Mouse (Mus musculus): ENCODE measurements around the gene St3gal2. TPM values are rescaled to one million over a fixed set of nuclear protein-coding genes. Genes with fewer than 3 reads are reported as not detected.

Gene St3gal2
- polyA plus RNA-seq, 1 experiment = 57.8 TPM

Other genes starting within 250 kb of the St3gal2 start
- 156 and 161 TPM in 2 replicates for gene Mtss1l, start 198.4 kb upstream of the St3gal2 start, polyA plus RNA-seq (2012; rRNA removed)
- 103 and 108 TPM in 2 replicates for gene Il34, start 114.0 kb upstream of the St3gal2 start, polyA plus RNA-seq (2012; rRNA removed)
- gene Cog4, start 73.3 kb upstream of the St3gal2 start, polyA plus RNA-seq (2012; rRNA removed) = 41.8 and 42.9 TPM in 2 replicates
- 36.8 and 37.4 TPM in 2 replicates for gene Sf3b3, start 73.1 kb upstream of the St3gal2 start, polyA plus RNA-seq (2012; rRNA removed)
- gene Fuk, start 17.4 kb upstream of the St3gal2 start, polyA plus RNA-seq (2012; rRNA removed) = 18.0 and 18.2 TPM in 2 replicates
- gene Ddx19a, start 77.9 kb downstream of the St3gal2 start, polyA plus RNA-seq (2012; rRNA removed) = 23.8 TPM in 2 replicates
- gene Ddx19b, start 111.8 kb downstream of the St3gal2 start, polyA plus RNA-seq (2012; rRNA removed) = 13.0 and 13.4 TPM in 2 replicates
- 70.9 and 71.7 TPM in 2 replicates for gene Aars, start 113.2 kb downstream of the St3gal2 start, polyA plus RNA-seq (2012; rRNA removed)
- not detected in 2 replicates for gene Exosc6, start 136.4 kb downstream of the St3gal2 start, polyA plus RNA-seq (2012; rRNA removed)
- gene Clec18a, start 172.5 kb downstream of the St3gal2 start, polyA plus RNA-seq (2012; rRNA removed) = 6.0 and 7.5 TPM in 2 replicates
- 14.7 and 15.8 TPM in 2 replicates for gene Pdpr, start 174.7 kb downstream of the St3gal2 start, polyA plus RNA-seq (2012; rRNA removed)

Measured in cortical plate, adult 2 months (tissue).